Mouse (Mus musculus): ENCODE measurements at regions not wholly inside any gene's neighbourhood (a gene's known extent, or its start where the extent isn't known, plus 50 kb on each side); places are given as distances from the start of the nearest gene placed in this dataset.
A peak's percentile ranks its signal among the peaks of the same experiment; 100 is the strongest.

DNA sequence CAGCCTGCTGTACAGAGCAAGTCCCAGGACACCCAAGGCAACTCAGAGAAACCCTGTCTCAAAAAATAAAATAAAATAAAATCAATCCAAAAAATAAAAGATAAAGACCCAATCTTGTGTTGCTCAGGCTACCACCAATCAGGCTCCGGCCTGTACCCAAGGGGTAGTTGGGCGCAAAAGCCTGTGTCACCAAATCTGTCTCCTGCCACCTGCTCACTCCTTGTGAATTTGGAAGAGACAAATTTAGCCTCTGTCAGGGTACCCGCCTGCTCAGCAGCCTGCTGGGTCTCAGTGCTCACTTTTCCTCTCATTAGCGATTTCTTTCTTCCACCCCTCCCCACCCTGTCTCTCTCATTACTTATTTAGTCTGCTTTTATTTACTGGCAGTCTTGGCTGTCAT, 54.6 kb downstream of the Sox4 start:
- no peak for DNase-seq (ENCODE audit: low spot score)

DNA sequence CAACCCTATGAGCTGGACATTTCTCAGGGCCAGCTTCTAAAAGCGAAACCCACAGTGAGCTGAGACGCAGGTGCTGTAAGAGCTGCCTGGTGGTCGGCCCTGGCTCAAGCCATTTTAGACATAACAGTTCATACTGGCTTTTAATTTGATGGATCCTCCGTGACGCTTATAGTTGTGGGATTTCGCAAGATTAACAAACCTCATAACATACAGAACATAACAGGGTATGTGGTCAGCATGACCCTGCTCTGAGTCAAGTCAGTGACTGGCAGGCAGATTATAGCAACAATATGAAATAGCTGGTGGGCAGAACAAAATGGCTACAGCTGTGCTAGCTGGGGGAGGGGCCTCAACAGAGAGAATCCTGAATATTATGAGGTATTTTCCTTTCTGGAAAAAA, 60.6 kb downstream of the Sox4 start:
- DNase-seq (ENCODE audit: low spot score), result no peak

DNA sequence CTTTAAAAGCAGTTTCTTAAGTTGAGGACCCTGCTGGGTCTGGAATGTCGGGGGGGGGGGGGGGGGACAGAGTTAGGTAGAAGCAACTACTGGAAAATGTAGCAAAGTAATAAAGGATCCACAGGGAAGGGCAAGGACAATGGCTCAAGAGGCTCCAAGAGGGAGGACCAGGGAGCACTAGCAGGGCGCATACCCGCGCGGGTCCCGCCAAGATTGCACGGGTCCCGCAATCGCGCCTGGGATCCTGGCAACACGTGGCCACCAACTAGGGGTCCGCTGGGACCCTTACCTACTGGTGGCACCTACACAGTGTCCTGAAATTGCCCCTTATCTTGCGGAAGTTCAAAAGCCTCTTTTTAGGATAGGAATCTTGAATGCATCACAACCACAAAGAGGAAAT, 66.4 kb downstream of the Sox4 start:
- no peak for DNase-seq (ENCODE audit: low spot score)

DNA sequence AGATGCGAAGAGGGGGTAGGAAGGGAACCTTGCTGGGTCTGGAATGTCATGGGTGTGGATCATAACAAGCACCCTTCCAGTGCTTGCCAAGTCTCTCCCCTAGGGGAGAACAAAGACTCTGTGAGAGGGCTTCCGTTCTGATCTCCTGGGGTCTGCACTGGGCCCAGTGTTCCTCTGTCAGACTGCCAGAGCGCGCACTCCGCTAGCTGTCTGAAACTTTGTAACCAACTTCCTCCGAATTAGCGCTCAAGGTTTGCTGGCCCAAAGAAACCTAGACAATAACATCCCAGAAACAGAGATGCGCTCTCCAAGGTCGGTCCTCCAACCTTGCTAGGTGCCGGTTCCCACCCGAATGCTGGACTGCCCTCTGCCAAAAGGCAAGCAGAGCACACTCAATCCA, 66.8 kb downstream of the Sox4 start:
- DNase-seq (ENCODE audit: low spot score), result peak; percentile 23

DNA sequence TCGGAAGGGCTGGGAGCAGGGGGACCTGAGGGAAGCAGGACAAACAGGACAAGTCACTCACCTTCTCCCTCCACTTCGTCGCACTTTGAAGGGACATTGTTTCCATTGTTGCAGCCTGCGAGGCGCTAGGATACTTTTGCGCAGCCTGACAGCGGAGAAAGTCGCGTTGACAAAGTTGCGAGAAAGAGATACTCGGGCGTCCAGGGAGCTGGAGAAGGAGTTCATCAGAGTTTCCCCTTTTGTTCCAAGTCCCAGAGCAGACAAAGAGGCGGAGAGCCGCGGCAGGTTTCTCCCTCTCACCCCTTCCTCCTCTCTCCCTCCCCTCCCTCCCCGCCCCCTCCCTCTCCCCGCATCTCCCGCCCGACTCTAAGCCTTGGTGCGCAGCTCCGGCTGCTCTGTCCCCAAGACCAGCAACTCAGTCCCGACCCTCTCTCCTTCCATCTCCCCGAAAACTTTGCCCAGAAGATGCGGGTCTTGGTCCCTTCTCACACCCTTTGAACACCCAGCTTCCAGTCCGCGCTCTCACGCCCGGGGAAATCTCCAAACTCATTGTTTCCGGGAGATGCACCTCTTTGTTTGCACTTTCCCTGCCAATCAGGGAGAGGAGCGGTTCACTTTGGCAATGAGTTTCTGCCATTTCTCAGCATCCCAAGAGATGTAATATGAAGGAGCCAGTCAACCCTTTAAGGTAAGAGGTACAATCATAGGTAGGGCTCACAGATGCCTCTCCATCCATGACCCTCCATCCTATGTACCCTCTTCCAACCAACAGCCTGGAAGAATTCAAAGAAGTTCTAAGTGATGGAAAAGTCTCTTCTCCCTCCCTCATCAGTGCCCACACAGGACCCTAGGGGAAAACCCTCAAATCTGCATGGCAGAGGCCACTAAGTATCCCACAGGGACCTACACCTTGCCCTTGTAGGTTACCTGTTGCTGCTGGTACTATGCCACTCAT, 68.2 kb downstream of the Sox4 start:
- DNase-seq (ENCODE audit: low spot score), result peak; percentile 10

DNA sequence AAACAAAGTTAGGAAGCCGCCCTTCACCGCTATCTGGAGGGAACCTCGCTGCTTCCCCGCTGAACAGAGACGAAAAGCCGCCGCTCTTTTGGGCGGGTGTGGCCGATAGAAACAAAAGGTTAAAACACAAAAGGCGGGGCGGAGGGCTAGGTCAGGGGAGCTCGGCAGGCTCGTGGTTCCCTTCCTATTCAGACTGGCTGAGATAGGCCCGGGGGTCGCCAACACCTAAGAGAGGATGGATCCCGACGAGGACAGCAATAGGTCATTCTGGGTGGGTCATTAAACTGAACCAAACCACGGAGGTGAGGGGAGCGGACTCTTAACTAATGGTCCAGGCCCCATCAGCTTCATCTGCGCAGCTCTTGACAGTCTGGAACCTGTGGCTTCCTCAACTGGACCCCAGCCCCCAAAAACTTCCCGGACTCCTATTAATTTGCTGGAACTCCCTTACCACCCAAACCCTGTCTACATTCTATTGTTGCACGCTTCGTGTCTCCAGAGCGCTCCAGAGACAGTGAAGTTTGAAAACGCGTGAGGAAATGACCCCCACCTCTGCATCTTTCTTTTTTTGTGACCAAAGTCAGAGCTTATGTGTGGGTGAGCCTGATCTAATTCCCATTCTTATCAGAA, 69.2 kb downstream of the Sox4 start:
- DNase-seq (ENCODE audit: low spot score), result peak; percentile 22

DNA sequence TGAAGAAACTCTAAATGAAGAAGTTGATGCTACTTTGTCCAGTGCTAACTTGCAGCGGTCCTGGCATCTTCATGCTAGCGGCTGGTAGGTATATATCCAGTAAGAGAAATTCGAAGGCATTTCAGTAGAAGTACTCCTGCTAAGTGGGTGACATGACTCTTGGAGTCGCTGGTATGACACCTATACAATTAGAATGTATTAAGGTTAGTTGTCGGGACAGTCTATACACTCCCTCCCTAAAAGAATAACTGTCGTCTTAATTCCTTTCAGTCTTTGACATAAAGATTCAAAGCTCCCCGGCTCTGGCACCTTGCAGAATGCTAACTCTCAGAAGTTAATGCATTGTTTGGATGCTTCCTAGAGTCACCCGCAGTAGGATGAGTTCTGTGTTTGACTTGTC, 70.1 kb downstream of the Sox4 start:
- DNase-seq (ENCODE audit: low spot score), result no peak

DNA sequence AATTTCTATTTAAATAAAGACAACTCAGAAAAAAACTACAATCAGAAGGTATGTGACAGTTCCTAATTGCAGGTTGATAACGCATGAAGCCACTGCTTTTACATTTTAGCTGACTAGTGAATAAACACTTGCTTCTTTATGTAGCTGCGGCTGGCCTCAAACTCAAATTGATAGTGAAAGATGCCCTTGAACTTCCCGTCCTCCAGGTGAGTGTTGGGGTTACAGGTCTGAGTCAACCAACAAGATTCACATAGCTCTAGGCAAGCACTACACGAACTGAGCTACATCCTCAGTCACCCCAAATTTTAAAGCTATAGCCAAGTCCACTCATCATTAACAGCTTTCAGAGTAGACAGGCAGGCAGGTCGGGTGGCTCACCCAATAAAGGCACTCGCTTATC, 72.6 kb downstream of the Sox4 start:
- no peak for DNase-seq (ENCODE audit: low spot score)

DNA sequence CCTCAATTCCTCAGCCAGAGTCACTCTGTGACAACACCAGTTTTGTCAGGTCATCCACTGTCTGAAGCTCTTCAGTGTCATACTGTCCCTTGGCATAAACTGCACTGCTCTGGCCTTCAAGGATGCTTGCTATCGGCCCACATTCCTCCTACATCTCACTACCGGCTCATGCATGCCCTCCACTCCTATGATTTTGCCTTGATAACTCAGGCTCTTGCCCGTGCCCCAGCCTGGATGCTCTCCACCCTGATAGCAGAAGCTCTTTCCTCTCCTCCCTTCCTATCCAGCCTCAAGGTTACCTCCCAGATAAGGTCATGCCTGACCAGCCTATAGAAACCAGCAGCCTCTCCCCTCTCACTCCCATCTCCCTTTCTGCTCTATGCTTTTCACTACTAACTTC, 74.8 kb downstream of the Sox4 start:
- DNase-seq (ENCODE audit: low spot score), result no peak

DNA sequence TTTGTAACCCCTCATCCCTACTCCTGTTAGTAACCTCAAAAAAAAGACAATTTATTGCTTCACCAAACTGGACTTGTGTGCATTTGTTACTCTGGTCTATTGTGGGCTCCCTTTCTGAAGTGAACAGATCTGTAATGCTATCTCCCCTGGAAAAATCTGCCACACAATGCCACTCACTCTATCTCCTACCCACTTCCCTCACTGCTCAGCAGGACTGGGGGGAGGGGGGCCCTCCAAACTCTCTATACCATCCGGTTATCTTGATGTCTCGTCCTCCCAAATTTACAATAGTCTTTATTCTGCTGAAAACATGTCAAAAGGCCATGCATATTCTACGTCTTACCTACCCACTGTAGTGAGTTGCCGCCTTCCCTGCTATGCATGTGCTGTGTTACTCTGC, 76.7 kb downstream of the Sox4 start:
- DNase-seq (ENCODE audit: low spot score), result no peak

DNA sequence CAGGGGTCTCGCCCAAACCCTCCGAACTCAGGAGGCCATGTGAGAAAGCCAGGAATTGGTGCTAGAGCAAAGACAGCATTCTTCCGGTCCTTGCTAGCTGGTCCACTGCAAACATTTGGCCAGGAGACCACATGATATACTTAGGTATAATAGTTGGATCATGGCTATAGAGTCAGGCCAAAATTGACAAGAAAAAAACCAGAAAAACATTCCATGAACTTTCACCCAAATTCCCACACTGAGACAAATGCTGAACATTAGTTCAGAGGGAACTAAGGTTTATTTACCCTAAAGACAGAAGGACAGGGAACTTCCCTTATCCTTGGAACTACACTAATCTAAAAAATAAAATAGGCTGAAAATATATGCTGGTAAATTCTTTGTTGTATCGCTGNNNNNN, 82.8 kb downstream of the Sox4 start:
- no peak for DNase-seq (ENCODE audit: low spot score)

DNA sequence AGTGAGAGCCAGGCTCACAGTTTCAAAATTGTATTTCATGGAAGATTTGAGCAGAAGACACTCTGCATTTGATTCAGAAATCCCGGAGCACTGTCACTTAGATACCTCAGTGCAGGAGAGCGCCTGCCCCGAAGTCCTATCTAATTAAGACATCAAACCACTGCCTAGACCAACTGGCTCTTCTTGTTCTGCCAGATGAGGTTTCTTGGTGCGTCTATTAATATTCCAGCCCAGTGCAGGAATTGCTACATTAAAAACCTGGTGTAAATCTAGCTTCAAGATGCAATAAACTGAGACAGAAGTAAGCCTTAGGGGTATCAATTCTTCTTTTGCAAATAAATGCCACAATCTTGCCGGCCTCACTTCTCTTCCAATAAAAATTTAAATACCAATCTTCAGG, 86.3 kb downstream of the Sox4 start:
- DNase-seq (ENCODE audit: low spot score), result no peak

DNA sequence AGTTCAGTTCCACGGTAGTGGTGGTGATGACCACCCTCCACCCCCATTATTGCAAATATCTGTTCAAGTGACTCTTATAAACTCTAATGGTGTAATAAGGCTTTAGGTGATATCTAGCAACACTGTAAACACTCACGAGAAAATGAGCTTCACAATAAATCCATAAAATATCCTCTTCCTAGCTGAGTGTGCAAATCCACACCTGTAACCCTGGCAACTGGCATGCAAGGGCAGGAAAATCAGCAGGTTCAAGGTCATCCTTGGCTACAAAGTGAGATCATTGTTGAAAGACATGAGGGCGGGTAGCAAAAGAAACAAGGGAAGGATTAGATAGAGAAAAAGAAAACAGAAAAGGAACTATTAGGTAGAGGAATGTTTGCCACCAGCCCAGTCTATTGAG, 86.8 kb downstream of the Sox4 start:
- DNase-seq (ENCODE audit: low spot score), result no peak

DNA sequence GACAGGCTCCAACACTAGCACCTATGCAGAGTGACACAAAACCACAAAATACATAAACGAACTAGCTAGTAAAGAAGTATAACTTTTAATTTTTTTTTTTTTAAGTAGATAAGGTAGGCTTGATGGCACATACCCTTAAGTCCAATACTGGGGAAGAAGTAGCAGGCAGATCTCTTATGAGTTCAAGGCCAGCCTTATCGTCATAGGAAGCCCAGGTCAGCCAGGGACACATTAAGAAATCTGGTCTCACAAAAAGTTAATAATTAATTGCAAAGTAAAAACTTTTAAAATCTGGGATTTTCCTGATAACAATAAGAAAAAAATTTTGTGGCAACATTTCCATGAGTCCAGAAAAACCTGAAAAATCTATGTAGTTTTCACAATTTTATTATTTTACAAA, 92.9 kb downstream of the Sox4 start:
- no peak for DNase-seq (ENCODE audit: low spot score)

DNA sequence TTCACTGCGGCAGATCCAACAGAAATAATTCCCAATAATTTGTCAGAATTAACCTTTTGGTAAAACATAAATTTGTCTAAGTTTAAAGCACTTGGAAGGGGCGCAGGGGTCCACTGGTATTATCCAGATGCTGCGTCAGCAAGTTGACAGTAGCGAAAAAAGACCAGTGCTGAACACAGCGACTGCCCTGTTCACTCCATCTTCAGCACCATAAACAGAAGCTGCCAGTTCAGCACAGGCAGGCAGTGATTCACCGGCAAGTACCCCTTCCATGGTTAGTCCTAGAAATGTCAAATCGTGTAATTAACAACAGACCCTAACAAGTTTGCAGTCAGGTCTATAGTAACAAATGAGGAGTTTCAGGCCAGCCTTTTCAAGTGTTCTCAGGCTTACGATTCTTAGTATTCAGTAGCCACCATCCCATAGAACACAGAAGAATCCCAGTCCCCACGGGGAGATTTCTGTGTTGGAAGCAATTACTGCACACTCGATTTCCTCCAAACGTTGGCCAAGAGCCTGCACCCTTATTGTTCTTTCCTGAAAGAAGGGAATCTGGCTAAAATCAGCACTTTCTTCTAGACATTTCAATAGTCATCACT, 93.6 kb downstream of the Sox4 start:
- no peak for DNase-seq (ENCODE audit: low spot score)

DNA sequence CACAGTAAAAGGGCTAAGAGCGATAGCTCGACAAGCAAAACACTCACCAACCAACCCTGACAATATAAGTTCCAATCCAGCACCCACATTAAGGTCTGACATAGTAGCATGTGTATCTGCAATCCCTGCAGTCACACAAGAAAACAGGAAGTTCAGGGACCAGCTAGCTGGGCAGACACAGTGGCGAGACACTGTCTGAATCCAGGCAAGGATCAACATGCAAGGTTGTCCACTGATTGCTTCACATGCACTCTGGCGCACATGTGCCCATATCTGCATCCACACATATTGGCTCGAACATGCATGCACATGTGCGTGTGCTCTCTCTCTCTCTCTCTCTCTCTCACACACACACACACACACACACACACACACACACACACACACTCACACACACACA, 95.5 kb downstream of the Sox4 start:
- no peak for DNase-seq (ENCODE audit: low spot score)

DNA sequence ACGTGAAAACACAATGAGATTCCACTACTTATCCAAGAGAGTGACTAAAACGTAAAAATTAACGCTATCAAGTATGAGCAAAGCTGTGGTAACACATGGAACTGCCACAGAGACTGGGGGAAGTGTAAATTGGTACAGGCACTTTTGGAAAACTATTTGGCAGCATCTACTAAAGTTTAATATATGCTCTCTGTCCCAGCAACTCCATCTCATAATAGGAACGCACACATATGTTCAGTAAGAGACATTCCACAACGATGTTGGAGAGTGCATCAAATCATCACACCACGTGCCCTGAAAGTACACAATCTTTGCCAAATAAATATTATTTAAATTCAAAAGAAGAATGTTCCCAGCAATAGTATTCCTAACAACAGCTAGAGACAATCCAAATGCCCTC, 96.3 kb downstream of the Sox4 start:
- no peak for DNase-seq (ENCODE audit: low spot score)

DNA sequence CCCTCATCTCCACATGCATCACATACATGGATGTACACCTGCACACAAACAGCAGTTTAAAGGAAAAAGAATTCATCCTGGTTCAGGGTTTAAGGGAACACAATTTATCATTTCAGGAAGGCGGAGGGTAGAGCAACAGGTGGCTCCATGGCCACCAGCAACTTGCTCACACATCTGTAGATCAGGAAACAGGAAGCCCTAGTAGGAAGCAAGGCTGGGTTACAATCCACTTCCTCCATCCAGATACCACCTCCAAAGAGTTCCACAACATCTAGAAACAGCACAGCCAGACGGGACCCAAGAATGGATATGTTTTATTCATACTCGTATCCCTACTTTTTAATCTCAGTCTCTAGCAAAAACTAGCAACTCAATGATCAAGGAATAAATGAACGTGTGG, 97.0 kb downstream of the Sox4 start:
- DNase-seq (ENCODE audit: low spot score), result no peak

DNA sequence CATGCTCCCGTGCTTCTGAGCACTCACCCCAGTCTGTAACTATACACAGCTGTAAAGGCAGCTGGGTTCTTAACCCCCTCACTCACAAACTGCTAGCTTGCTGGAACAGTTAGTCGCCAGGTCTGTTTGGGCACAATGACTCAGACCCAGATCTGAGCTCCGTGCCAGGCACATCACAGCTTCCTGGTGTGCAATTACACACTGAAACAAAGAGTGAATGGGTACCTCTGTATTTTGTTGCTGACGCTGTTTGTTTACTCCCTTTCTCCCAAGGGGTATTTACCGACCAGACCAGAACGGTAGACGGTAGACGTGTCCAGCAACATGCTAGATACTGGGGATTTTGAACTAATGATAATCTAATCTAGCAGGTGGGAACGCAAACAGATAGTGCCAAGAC, 99.3 kb downstream of the Sox4 start:
- DNase-seq (ENCODE audit: low spot score), result no peak

DNA sequence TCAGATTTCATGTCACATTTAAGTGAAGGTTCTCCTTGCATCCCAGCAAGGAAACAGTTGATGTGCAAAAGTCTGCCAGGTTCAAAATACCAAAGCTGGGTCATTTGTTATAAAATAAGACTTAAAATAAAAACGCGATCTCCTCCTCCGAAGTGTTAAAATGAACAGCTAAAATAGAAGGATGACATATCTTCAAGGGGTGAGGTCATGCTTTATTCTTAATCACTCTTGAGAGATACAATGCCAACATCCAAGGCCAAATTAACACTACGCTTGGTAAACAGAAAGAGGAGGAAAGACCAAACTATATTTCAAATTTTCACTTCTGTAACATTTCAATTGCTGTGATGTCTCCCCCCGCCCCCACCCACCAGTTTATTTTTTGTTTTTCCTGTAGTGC, 105.2 kb downstream of the Sox4 start:
- peak; percentile 28 for DNase-seq (ENCODE audit: low spot score)

DNA sequence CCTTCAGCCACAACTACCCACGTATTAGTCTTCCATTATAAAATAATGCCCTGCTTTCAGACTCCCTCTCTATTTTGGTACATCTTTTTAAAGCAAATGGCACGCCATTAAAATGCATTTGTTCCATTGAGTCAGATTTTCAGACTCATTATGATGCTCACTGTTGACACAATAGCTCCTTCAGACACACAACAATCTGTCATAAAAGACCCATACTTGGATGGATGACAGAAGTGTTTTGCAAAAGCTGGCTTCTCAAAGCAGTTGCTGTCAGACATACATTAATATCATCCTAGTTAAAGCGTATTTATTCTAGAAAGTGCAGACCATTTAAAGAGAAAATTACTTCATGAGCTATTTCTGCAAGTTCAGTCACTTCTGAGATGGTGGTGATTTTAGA, 106.0 kb downstream of the Sox4 start:
- no peak for DNase-seq (ENCODE audit: low spot score)

DNA sequence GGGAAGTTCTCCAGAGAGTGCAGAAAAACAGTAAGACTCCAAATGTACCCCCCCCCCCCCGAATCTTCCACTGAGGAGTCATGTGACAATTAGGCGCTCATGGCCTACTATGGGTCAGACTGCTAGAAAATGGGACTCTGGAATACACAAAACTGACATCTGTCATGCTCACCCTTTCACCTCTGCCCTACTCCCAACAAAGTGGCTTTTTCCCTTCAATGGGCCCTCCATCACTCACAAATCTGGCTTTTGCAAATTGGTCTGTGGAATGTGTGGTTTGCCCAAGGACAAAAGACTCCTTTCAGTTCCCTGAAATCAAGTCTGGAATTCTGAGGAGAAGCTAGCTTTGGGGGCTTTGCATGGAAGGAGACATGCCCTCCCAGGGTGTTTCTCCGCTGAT, 109.0 kb downstream of the Sox4 start:
- DNase-seq (ENCODE audit: low spot score), result no peak

DNA sequence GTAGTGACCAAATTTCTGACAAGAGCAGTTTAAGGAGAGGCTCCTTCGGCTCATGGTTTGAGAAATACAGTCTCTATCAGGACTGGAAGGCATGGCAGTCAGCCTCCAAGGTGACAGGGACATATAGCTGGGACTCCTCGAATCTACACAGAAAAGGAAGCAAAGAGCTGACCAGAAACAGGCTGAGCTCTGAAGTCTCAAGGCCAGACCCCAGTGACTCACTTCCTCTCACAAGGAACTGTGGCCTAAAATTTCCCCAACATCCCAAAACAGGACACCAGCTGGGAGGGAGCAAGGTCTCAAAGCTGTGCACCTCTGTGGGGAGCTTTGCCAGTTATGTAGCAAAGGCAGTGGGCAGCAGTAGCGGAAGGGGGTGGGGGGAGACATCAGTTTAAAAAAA, 110.7 kb downstream of the Sox4 start:
- peak; percentile 40 for DNase-seq (ENCODE audit: low spot score)
